Mouse (Mus musculus) kidney, embryonic 15.5 days (tissue): Measurements from ENCODE around the gene Mindy1. TPM values are rescaled to one million over a fixed set of nuclear protein-coding genes. Genes with fewer than 3 reads are reported as not detected.
A peak's percentile ranks its signal among the peaks of the same experiment; 100 is the strongest.

Source experiments
- ATAC-seq: fragments of 200-750 bp; cut with Nextera tagmentation; replicated peaks from 2 replicates; pipeline ENCODE4 v1.8.0; 2017; ENCODE audit warnings: moderate TSS enrichment; ENCODE audit not compliant: low FRiP score
- H3K27ac ChIP-seq: fragments of 300-500 bp; sonication (generic); 2 replicates; pipeline ENCODE4 v1.5.1; 2015; ENCODE audit warnings: mild to moderate bottlenecking, inconsistent platforms
- H3K27me3 ChIP-seq: fragments of 300-500 bp; sonication (generic); 2 replicates; pipeline ENCODE4 v1.6.1; 2015; ENCODE audit warnings: inconsistent platforms
- H3K36me3 ChIP-seq: fragments of 300-500 bp; sonication (generic); 2 replicates; pipeline ENCODE4 v1.6.1; 2015; ENCODE audit warnings: inconsistent platforms
- H3K4me1 ChIP-seq: fragments of 300-500 bp; sonication (generic); 2 replicates; pipeline ENCODE4 v1.6.1; 2015; ENCODE audit warnings: inconsistent platforms
- H3K4me2 ChIP-seq: fragments of 300-500 bp; sonication (generic); 2 replicates; pipeline ENCODE4 v1.6.1; 2015; ENCODE audit warnings: moderate library complexity, mild to moderate bottlenecking, inconsistent platforms
- H3K4me3 ChIP-seq: fragments of 300-500 bp; sonication (generic); replicated peaks from 2 replicates; pipeline ENCODE4 v1.5.1; 2015; ENCODE audit warnings: mild to moderate bottlenecking, inconsistent platforms
- H3K9ac ChIP-seq: fragments of 300-500 bp; sonication (generic); 2 replicates; pipeline ENCODE4 v1.6.1; 2015; ENCODE audit warnings: mild to moderate bottlenecking, inconsistent platforms
- H3K9me3 ChIP-seq: fragments of 300-500 bp; sonication (generic); replicated peaks from 2 replicates; pipeline ENCODE4 v1.6.1; 2016; ENCODE audit warnings: inconsistent platforms
- WGBS: fragments of 180-500 bp; shearing (Covaris S2); methylation state at CpG from one replicate; pipeline ENCODE4 v1.1.7; 2015; ENCODE audit warnings: mixed read lengths; 5-methylcytosine and 5-hydroxymethylcytosine counted together
- polyA plus RNA-seq: library from polyadenylated mRNA; unstranded; fragments of >200 nt; fragmentation: Nextera tagmentation; extraction: Ambion mirVana; gene quantifications from 2 replicates; pipeline ENCODE4 v1.2.1, GENCODE M21; 2015

The Mindy1 gene
- polyA plus RNA-seq, 1 experiment from 2014 or later, result 46.2 TPM

DNA sequence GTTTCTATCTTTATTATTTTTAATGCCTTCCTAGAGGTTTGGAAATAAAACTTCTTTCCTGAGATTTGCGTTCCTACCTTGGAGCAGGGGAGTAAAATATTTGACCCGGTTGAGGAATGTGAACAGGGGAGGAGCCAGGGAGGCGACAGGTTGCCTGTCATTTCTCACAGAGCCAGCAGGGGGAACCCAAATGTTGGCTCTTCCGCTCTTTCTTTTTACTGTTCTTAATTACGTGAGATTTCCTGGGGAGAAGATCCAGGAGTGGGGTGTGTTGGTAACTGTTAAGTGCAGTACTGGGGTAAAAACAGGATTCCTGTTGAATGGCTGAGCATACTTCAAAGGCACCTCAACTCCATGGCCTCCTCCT is 14.9 kb downstream of the Mindy1 start:
- Histone ChIP-seq H3K4me1 (peaks cover 15% of the 10 kb centered on the region; the same call in 1 of the 2 replicates), H3K27ac (peak overlapping the region; percentile 61), H3K9me3 (no peaks in the 10 kb centered on the region), H3K4me2 (no peak overlapping the region), H3K9ac (no peak overlapping the region), H3K4me3 (no peak overlapping the region), H3K27me3 (no peaks in the 10 kb centered on the region), H3K36me3 (peaks cover 54% of the 10 kb centered on the region)
- WGBS, result 11% methylated on average over 5 of the region's 5 CpGs
- ATAC-seq, result peak; percentile 34; the same call in 1 of the 2 replicates

GRCm38 (mm10) chr3:95298018-95298417 is 16.9 kb downstream of the Mindy1 start:
- Histone ChIP-seq H3K9me3 (no peaks in the 10 kb centered on the region), H3K4me3 (no peak overlapping the region), H3K36me3 (peaks cover 37% of the 10 kb centered on the region), H3K9ac (no peak overlapping the region), H3K27ac (no peak overlapping the region), H3K4me1 (peaks cover 15% of the 10 kb centered on the region; the same call in 1 of the 2 replicates), H3K4me2 (no peak overlapping the region), H3K27me3 (no peaks in the 10 kb centered on the region)
- WGBS, result 85% methylated on average over 7 of the region's 7 CpGs
- ATAC-seq, result no peak

GRCm38 (mm10) chr3:95301204-95301796 is 20.2 kb downstream of the Mindy1 start:
- 85% methylated on average over 3 of the region's 3 CpGs for WGBS
- Histone ChIP-seq H3K9me3 (no peaks in the 10 kb centered on the region), H3K4me3 (no peak overlapping the region), H3K27me3 (no peaks in the 10 kb centered on the region), H3K4me2 (no peak overlapping the region), H3K36me3 (peaks cover 13% of the 10 kb centered on the region; the same call in 1 of the 2 replicates), H3K4me1 (peaks cover 7% of the 10 kb centered on the region; the same call in 1 of the 2 replicates), H3K9ac (no peak overlapping the region), H3K27ac (no peak overlapping the region)
- ATAC-seq, result no peak

- Histone ChIP-seq H3K4me1 (peaks cover 9% of the 10 kb centered on the region), H3K27ac (peak overlapping the region; percentile 73; the same call in 1 of the 2 replicates), H3K27me3 (no peaks in the 10 kb centered on the region), H3K9me3 (no peaks in the 10 kb centered on the region), H3K4me3 (0 out of 2 replicates have a peak overlapping the region, but pooled peaks have one; percentile 2), H3K4me2 (peak overlapping the region; percentile 16; the same call in 1 of the 2 replicates), H3K9ac (no peak overlapping the region), H3K36me3 (no peaks in the 10 kb centered on the region)
- 82% methylated on average over 4 of the region's 4 CpGs for WGBS
- no peak for ATAC-seq
Measured at GRCm38 (mm10) chr3:95306244-95306643, 25.1 kb downstream of the Mindy1 start.

- Histone ChIP-seq H3K36me3 (no peaks in the 10 kb centered on the region), H3K27ac (peak within 1 kb of the TSS; percentile 84), H3K4me1 (peaks cover 9% of the 10 kb centered on the region), H3K9ac (no peak within 1 kb of the TSS), H3K9me3 (no peaks in the 10 kb centered on the region), H3K4me2 (peak within 1 kb of the TSS; percentile 16; the same call in 1 of the 2 replicates), H3K4me3 (peak within 1 kb of the TSS; percentile 2; the same call in 1 of the 2 replicates), H3K27me3 (no peaks in the 10 kb centered on the region)
- ATAC-seq, result peak; percentile 73
- 55% methylated on average over 7 of the region's 7 CpGs for WGBS
Measured at GRCm38 (mm10) chr3:95307100-95307499, 26.0 kb downstream of the Mindy1 start, which contains the start of gene Anxa9. Gene Anxa9, minus strand, starts transcription at chr3:95307176.

DNA sequence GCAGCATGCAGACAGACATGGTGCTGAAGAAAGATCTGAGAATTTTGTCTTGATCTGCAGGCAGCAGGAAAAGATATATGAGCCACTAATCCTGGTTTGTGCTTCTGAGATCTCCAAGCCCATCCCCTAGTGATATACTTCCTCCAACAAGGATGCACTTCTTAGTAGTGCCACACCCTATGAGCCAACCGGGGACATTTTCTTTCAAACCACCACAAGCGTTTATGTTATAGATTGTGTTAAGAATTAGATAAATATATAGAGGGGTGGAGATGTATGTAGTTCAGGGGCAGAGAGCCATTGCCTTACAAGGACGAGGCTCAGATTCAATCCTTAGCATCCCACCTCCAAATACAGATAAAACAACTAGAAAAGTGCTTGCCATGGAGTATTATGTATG is 29.4 kb downstream of the Mindy1 start:
- Histone ChIP-seq H3K4me1 (peaks cover 26% of the 10 kb centered on the region), H3K27me3 (no peaks in the 10 kb centered on the region), H3K4me3 (no peak overlapping the region), H3K9me3 (no peaks in the 10 kb centered on the region), H3K4me2 (no peak overlapping the region), H3K9ac (no peak overlapping the region), H3K27ac (no peak overlapping the region), H3K36me3 (no peaks in the 10 kb centered on the region)
- 75% methylated on average over 3 of the region's 3 CpGs for WGBS
- ATAC-seq, result no peak

GRCm38 (mm10) chr3:95310968-95311882 is 30.1 kb downstream of the Mindy1 start:
- 67% methylated on average over 9 of the region's 9 CpGs for WGBS
- Histone ChIP-seq H3K4me2 (no peak overlapping the region), H3K4me3 (no peak overlapping the region), H3K9ac (no peak overlapping the region), H3K9me3 (no peaks in the 10 kb centered on the region), H3K36me3 (no peaks in the 10 kb centered on the region), H3K4me1 (peaks cover 33% of the 10 kb centered on the region), H3K27ac (no peak overlapping the region), H3K27me3 (no peaks in the 10 kb centered on the region)
- ATAC-seq, result no peak

GRCm38 (mm10) chr3:95312623-95313022 is 31.5 kb downstream of the Mindy1 start:
- Histone ChIP-seq H3K27me3 (no peaks in the 10 kb centered on the region), H3K4me1 (peaks cover 35% of the 10 kb centered on the region), H3K36me3 (no peaks in the 10 kb centered on the region), H3K27ac (no peak overlapping the region), H3K4me3 (no peak overlapping the region), H3K9me3 (no peaks in the 10 kb centered on the region), H3K9ac (no peak overlapping the region), H3K4me2 (no peak overlapping the region)
- no peak for ATAC-seq
- WGBS, result 74% methylated on average over 6 of the region's 6 CpGs

GRCm38 (mm10) chr3:95313476-95313875 is 32.3 kb downstream of the Mindy1 start:
- Histone ChIP-seq H3K27me3 (no peaks in the 10 kb centered on the region), H3K4me1 (peaks cover 42% of the 10 kb centered on the region), H3K36me3 (no peaks in the 10 kb centered on the region), H3K4me3 (no peak overlapping the region), H3K4me2 (no peak overlapping the region), H3K27ac (no peak overlapping the region), H3K9me3 (no peaks in the 10 kb centered on the region), H3K9ac (no peak overlapping the region)
- WGBS, result 49% methylated on average over 7 of the region's 7 CpGs
- no peak for ATAC-seq

GRCm38 (mm10) chr3:95314075-95314474 is 32.9 kb downstream of the Mindy1 start:
- no peak for ATAC-seq
- no peaks in the 10 kb centered on the region for H3K9me3 ChIP-seq
- peak overlapping the region; percentile 87 for H3K4me2 ChIP-seq
- no peaks in the 10 kb centered on the region for H3K36me3 ChIP-seq
- H3K27me3 ChIP-seq, result no peaks in the 10 kb centered on the region
- 71% methylated on average over 6 of the region's 6 CpGs for WGBS
- peak overlapping the region; percentile 80 for H3K4me3 ChIP-seq
- peaks cover 48% of the 10 kb centered on the region for H3K4me1 ChIP-seq
- peak overlapping the region; percentile 91; the same call in 1 of the 2 replicates for H3K27ac ChIP-seq
- H3K9ac ChIP-seq, result peak overlapping the region; percentile 95; the same call in 1 of the 2 replicates

DNA sequence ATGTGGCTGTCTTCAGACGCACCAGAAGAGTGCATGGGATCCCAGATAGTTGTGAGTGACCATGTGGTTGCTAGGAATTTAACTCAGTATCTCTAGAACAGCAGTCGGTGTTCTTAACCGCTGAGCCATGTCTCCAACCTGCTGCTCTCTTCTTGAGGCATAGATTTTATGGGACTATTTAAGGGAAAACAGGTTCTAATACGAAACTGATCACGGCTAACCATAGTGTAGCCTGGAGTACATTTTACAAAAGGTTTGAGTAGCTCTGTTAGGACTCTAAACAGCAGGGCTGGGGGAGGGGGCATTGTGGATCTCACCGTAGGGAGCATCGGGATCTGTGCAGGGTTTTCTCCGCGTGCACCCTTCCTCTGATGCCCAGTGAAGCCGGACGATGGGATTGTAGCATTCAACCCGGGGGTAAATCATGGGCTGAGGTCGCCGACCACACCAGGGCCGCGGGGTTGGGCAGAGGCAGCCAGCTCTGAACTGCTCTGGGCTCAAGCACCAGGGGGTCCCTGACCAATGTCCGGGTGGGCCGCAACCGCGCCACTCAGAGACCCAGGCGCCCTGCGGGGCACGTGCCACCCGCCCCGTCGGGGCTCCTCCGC is 33.4 kb downstream of the Mindy1 start, which contains the start of gene Cers2:
TSS of gene Cers2 (plus strand) at position 306 of the 608 bp plus-strand sequence.
- Histone ChIP-seq H3K27ac (peak within 1 kb of the TSS; percentile 91), H3K36me3 (no peaks in the 10 kb centered on the region), H3K4me2 (peak within 1 kb of the TSS; percentile 87), H3K9ac (peak within 1 kb of the TSS; percentile 95), H3K27me3 (no peaks in the 10 kb centered on the region), H3K9me3 (no peaks in the 10 kb centered on the region), H3K4me3 (peak within 1 kb of the TSS; percentile 80), H3K4me1 (peaks cover 51% of the 10 kb centered on the region)
- peak; percentile 16; the same call in 1 of the 2 replicates for ATAC-seq
- 3% methylated on average over 27 of the region's 27 CpGs for WGBS
